Mouse (Mus musculus) limb, embryonic 14.5 days (tissue): Measurements from ENCODE around the gene Opalin. TPM values are rescaled to one million over a fixed set of nuclear protein-coding genes. Genes with fewer than 3 reads are reported as not detected.

ENCODE experiments used
- ATAC-seq: fragments of 200-750 bp; cut with Nextera tagmentation; 2 replicates; pipeline ENCODE4 v1.8.0; 2017; ENCODE audit warnings: low read depth, moderate number of reproducible peaks, moderate TSS enrichment; ENCODE audit not compliant: low FRiP score
- DNase-seq: peaks from one replicate; pipeline ENCODE4 v3.0.0-alpha.2; 2015; ENCODE audit warnings: low spot score
- H3K27ac ChIP-seq: fragments of 300-500 bp; sonication (generic); replicated peaks from 2 replicates; pipeline ENCODE4 v1.5.1; 2014; ENCODE audit warnings: low read depth, mild to moderate bottlenecking, low read length, moderate library complexity, mixed read lengths
- H3K27me3 ChIP-seq: fragments of 300-500 bp; sonication (generic); 2 replicates; pipeline ENCODE4 v1.6.1; 2014; ENCODE audit warnings: low read length, mixed read lengths; ENCODE audit not compliant: control insufficient read depth, insufficient read depth
- H3K36me3 ChIP-seq: fragments of 300-500 bp; sonication (generic); 2 replicates; pipeline ENCODE4 v1.6.1; 2014; ENCODE audit warnings: mild to moderate bottlenecking, low read length, moderate library complexity, mixed read lengths; ENCODE audit not compliant: control insufficient read depth, insufficient read depth
- H3K4me1 ChIP-seq: fragments of 300-500 bp; sonication (generic); 2 replicates; pipeline ENCODE4 v1.6.1; 2014; ENCODE audit warnings: antibody characterized with exemption, low read length, mixed read lengths; ENCODE audit not compliant: control insufficient read depth, insufficient read depth
- H3K4me2 ChIP-seq: fragments of 300-500 bp; sonication (generic); replicated peaks from 2 replicates; pipeline ENCODE4 v1.6.1; 2014; ENCODE audit warnings: low read depth, mild to moderate bottlenecking, low read length, moderate library complexity; ENCODE audit not compliant: severe bottlenecking
- H3K4me3 ChIP-seq: fragments of 300-500 bp; sonication (generic); replicated peaks from 2 replicates; pipeline ENCODE4 v1.5.1; 2014; ENCODE audit warnings: low read length
- H3K9ac ChIP-seq: fragments of 300-500 bp; sonication (generic); 2 replicates; pipeline ENCODE4 v1.6.1; 2014; ENCODE audit warnings: mild to moderate bottlenecking, low read depth, low read length, moderate library complexity; ENCODE audit not compliant: severe bottlenecking
- H3K9me3 ChIP-seq: fragments of 300-500 bp; sonication (generic); 2 replicates; pipeline ENCODE4 v1.6.1; 2016; ENCODE audit warnings: low read length; ENCODE audit not compliant: control insufficient read depth
- POLR2A ChIP-seq: fragments of 200-500 bp; IDR thresholded peaks from 2 replicates; pipeline ENCODE4 v1.8.0; 2012; ENCODE audit warnings: inconsistent platforms, mild to moderate bottlenecking, moderate library complexity, borderline replicate concordance; ENCODE audit not compliant: insufficient read depth, insufficient read length; ENCODE audit errors: extremely low read depth
- WGBS: fragments of 180-500 bp; shearing (Covaris S2); extraction: QIAGEN DNeasy Blood & Tissue Kit; methylation state at CpG from one replicate; pipeline ENCODE4 v1.1.7; 2014; 5-methylcytosine and 5-hydroxymethylcytosine counted together
- polyA plus RNA-seq, 2 experiments: library from polyadenylated mRNA; depleted of rRNA in 1 of 2; stranded (reverse) in 1 of 2; unstranded in 1 of 2; fragments of >200 nt; fragmentation: Nextera tagmentation in 1 of 2; extraction: Ambion mirVana in 1 of 2; gene quantifications; 2 replicates each; pipeline versions ENCODE4 v1.2.1 to v1.2.3; 2012 to 2014

Opalin gene
- polyA plus RNA-seq (2012; rRNA removed) (not detected in 2 replicates), polyA plus RNA-seq (2014; fragmentation: Nextera tagmentation; extraction: Ambion mirVana) (not detected in 2 replicates)

GRCm38 (mm10) chr19:41076906-41077305, at the start of gene Opalin:
Opalin (minus strand) TSS chr19:41077113.
- H3K36me3 ChIP-seq, result no peaks in the 10 kb centered on the region
- ATAC-seq (no peak), DNase-seq (no peak)
- no peak for TF ChIP-seq POLR2A
- no peaks in the 10 kb centered on the region for H3K4me1 ChIP-seq
- H3K9ac ChIP-seq, result no peak within 1 kb of the TSS
- no peak within 1 kb of the TSS for H3K4me2 ChIP-seq
- H3K4me3 ChIP-seq, result no peak within 1 kb of the TSS
- no peak within 1 kb of the TSS for H3K27ac ChIP-seq
- H3K27me3 ChIP-seq, result no peaks in the 10 kb centered on the region
- no peaks in the 10 kb centered on the region for H3K9me3 ChIP-seq
- WGBS, result 74% methylated on average over 3 of the region's 3 CpGs

DNA sequence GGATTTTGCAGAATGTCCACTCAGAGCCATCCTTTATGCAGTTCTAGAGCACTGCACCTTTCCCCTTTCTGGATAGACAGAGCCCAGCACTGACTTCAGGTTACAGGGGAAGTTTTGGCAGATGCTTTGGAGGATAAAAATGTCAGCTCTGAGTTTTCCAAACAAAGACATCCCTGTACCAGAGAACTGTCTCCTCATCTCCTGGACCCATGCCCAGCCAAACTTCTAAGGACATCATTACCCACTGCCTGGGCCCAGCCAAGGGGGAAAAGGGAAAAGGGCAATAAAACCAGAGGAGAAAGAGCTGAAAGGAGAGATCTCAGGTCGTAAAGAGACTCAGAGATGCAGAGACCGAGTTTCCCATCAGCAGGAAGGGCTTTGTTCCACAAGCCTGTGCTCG, 46.1 kb upstream of the Opalin start:
- Histone ChIP-seq H3K9me3 (no peaks in the 10 kb centered on the region), H3K27ac (no peak overlapping the region; the same call in 1 of the 2 replicates), H3K4me3 (no peak overlapping the region), H3K4me2 (no peak overlapping the region), H3K27me3 (no peaks in the 10 kb centered on the region), H3K36me3 (no peaks in the 10 kb centered on the region), H3K9ac (no peak overlapping the region), H3K4me1 (peaks cover 9% of the 10 kb centered on the region)
- TF ChIP-seq POLR2A, result no peak
- 16% methylated on average over 3 of the region's 3 CpGs for WGBS
- DNase-seq (no peak), ATAC-seq (no peak)

DNA sequence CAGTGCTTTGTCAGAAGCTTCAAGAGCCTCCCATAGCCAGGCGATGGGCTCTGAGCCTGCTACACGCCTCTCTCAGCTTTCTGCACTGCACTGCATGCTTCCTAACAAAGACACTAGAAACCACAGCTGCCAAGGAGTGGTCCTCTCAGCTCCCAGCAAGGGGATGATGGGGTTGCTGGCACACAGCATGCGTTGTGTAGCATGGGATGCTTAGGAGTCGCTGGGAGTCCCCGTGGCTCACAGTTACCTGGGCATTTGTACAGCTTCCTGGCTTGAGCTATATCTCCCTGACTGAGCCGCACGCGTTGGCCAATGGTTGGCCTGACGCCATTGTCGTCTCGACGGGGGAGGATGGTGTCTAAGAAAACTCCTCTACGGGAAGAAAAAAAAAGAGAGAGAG, 43.0 kb upstream of the Opalin start:
- no peaks in the 10 kb centered on the region for H3K36me3 ChIP-seq
- ATAC-seq (no peak), DNase-seq (no peak)
- no peaks in the 10 kb centered on the region for H3K27me3 ChIP-seq
- no peak overlapping the region for H3K9ac ChIP-seq
- H3K4me3 ChIP-seq, result no peak overlapping the region
- no peaks in the 10 kb centered on the region for H3K9me3 ChIP-seq
- peaks cover 9% of the 10 kb centered on the region for H3K4me1 ChIP-seq
- no peak for TF ChIP-seq POLR2A
- H3K4me2 ChIP-seq, result no peak overlapping the region
- 94% methylated on average over 13 of the region's 13 CpGs for WGBS
- H3K27ac ChIP-seq, result no peak overlapping the region

GRCm38 (mm10) chr19:41118346-41118745, 41.4 kb upstream of the Opalin start:
- DNase-seq (peak; percentile 53), ATAC-seq (peak; percentile 85)
- Histone ChIP-seq H3K4me2 (no peak overlapping the region), H3K36me3 (no peaks in the 10 kb centered on the region), H3K4me1 (peaks cover 8% of the 10 kb centered on the region), H3K27ac (no peak overlapping the region), H3K9me3 (no peaks in the 10 kb centered on the region), H3K9ac (no peak overlapping the region), H3K4me3 (no peak overlapping the region), H3K27me3 (no peaks in the 10 kb centered on the region)
- TF ChIP-seq POLR2A, result no peak
- 35% methylated on average over 6 of the region's 6 CpGs for WGBS

DNA sequence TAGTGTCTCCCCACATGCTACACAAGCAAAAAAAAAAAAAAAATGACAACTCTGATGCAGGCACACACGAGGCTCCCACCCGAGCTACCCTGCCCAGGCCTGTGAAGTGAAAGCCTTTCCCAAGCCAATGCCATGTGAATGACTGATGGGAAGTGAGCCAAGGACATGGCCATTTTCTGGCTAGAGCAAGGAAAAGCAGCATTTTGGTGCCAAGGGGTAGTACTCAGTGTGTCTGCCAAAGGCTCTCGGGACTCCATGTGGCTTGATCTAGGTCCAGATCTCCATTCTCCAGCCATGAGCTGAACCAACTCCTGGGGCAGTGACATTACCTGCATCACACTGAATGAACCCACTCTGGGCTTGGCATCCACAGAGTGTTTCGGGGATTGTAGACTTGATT, 40.4 kb upstream of the Opalin start:
- H3K9me3 ChIP-seq, result no peaks in the 10 kb centered on the region
- TF ChIP-seq POLR2A, result no peak
- H3K9ac ChIP-seq, result no peak overlapping the region
- H3K4me2 ChIP-seq, result no peak overlapping the region
- no peak overlapping the region for H3K27ac ChIP-seq
- ATAC-seq (no peak), DNase-seq (no peak)
- 0 out of 2 replicates have a peak, but pooled peaks cover 4% of the 10 kb centered on the region for H3K27me3 ChIP-seq
- H3K36me3 ChIP-seq, result no peaks in the 10 kb centered on the region
- H3K4me1 ChIP-seq, result peaks cover 11% of the 10 kb centered on the region
- WGBS, result 82% methylated on average over 4 of the region's 4 CpGs
- H3K4me3 ChIP-seq, result no peak overlapping the region

DNA sequence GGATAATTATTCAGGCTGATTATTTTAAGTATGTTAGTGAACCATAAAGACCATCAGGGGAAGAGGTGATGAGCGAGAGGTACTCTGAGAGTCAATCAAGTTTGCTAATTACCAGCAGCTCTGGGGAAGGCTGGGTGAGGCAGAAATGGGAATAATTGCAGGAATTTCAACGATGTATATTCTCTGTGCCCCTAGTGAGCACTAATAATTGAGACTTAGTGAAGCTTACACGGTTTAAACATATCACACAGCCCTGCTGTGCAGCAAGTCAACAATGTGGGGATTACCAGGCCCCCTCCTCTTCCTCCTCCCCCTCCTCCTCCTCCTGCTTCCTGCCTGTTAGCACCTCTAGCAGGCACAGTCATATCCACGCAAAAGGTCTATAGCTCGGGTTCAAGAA, 37.7 kb upstream of the Opalin start:
- no peak overlapping the region for H3K27ac ChIP-seq
- H3K4me1 ChIP-seq, result peaks cover 12% of the 10 kb centered on the region
- WGBS, result 30% methylated on average over 5 of the region's 5 CpGs
- no peak overlapping the region for H3K4me2 ChIP-seq
- H3K27me3 ChIP-seq, result 0 out of 2 replicates have a peak, but pooled peaks cover 4% of the 10 kb centered on the region
- DNase-seq, result no peak
- no peak for ATAC-seq
- H3K9ac ChIP-seq, result no peak overlapping the region
- H3K36me3 ChIP-seq, result no peaks in the 10 kb centered on the region
- no peaks in the 10 kb centered on the region for H3K9me3 ChIP-seq
- TF ChIP-seq POLR2A, result no peak
- no peak overlapping the region for H3K4me3 ChIP-seq
